Mouse (Mus musculus): Measurements from ENCODE around the gene St3gal3. TPM values are rescaled to one million over a fixed set of nuclear protein-coding genes. Genes with fewer than 3 reads are reported as not detected.

St3gal3 gene
- polyA plus RNA-seq, 1 experiment from 2014 or later, result 2.5 TPM

DNA sequence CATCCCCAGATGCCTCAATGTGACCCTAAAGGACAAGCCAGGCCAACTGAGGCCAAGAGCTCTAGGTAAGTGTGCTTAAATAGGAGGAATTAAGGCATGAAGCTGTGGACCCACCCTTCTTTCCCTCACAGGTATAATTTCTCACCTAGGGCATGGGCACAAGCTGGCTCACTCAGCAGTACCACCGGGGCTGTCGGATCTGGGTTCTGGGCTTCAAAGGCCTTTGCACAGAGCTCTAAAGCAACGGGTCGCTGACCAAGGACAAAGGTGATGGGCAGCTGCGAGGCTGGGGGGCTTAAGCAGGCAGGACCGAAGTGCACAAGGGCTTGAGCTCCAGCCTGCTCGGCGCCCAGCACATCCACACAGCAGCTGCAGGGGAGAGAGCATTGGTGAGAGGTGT is 244.0 kb downstream of the St3gal3 start:
- Histone ChIP-seq H3K27me3 (ENCODE audit: control insufficient read depth, insufficient read depth, low read depth, low read length) (no peaks in the 10 kb centered on the region), H3K27ac (ENCODE audit: low read length) (no peak overlapping the region), H3K4me1 (ENCODE audit: control insufficient read depth, low read depth, low read length) (peaks cover 22% of the 10 kb centered on the region), H3K9ac (ENCODE audit: low read depth, low read length) (no peak overlapping the region), H3K9me3 (replicated peaks; ENCODE audit: control insufficient read depth, low read length) (no peaks in the 10 kb centered on the region), H3K4me2 (ENCODE audit: low read depth, low read length) (peak overlapping the region; percentile 83), H3K36me3 (ENCODE audit: control insufficient read depth, insufficient read depth) (peaks cover under 1% of the 10 kb centered on the region), H3K4me3 (ENCODE audit: low read depth, low read length) (peak overlapping the region; percentile 83)
- no peak for ATAC-seq (ENCODE audit: low read depth)
- 79% methylated on average over 8 of the region's 8 CpGs for WGBS (ENCODE audit: insufficient replicate concordance)

DNA sequence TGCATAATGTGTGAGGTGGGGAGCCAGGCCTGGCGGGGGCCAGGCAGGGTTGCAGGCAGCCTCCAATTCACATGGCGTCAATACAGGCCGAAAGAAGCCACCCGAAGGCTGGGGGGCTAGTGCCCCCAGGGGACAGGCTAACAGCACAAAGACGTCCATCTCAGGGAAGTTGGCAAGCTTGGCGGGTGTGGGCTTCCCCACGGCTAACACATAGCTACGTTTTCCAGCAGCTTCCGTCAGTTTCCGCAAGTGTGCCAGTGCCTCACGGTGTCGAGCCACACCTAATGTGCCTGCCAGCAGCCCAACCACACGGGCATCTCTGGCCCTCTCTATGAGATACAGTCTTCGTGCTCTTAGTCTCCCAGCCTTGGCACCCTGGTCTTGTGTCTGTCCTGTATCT is 244.7 kb downstream of the St3gal3 start:
- no peak overlapping the region for H3K27ac ChIP-seq (ENCODE audit: low read length)

DNA sequence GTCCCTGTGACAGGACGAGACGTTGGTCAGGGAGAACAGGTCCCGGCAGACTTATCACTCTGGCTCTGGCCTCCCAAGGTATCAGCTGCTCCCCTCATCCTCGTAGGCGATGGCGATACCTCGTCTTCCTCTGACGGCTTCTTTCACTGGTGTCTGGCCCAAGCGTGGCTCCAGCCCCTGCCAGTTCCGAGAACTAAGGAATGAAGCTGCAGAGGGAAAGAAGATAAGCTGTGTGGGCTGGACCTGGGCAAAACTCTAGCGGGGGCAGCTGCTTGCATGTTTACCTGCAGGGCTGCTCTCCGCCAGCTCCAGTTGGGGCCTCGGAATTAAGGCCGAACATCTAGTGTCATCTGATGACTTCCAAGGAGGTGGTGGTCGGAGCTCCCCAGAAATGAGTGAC is 245.2 kb downstream of the St3gal3 start:
- Histone ChIP-seq H3K9me3 (replicated peaks; ENCODE audit: control insufficient read depth, low read length) (no peaks in the 10 kb centered on the region), H3K4me1 (ENCODE audit: control insufficient read depth, low read depth, low read length) (peaks cover 22% of the 10 kb centered on the region), H3K9ac (ENCODE audit: low read depth, low read length) (no peak overlapping the region), H3K27ac (ENCODE audit: low read length) (no peak overlapping the region), H3K27me3 (ENCODE audit: control insufficient read depth, insufficient read depth, low read depth, low read length) (peaks cover 1% of the 10 kb centered on the region; the same call in 1 of the 2 replicates), H3K4me2 (ENCODE audit: low read depth, low read length) (no peak overlapping the region), H3K4me3 (ENCODE audit: low read depth, low read length) (no peak overlapping the region), H3K36me3 (ENCODE audit: control insufficient read depth, insufficient read depth) (peaks cover 14% of the 10 kb centered on the region)
- 79% methylated on average over 15 of the region's 15 CpGs for WGBS (ENCODE audit: insufficient replicate concordance)
- ATAC-seq (ENCODE audit: low read depth), result no peak

More for the DNA sequence above, 244.7 kb downstream of the St3gal3 start:
- peaks cover 22% of the 10 kb centered on the region for H3K4me1 ChIP-seq (ENCODE audit: control insufficient read depth, low read depth, low read length)
- no peak overlapping the region for H3K9ac ChIP-seq (ENCODE audit: low read depth, low read length)
- ATAC-seq (ENCODE audit: low read depth), result no peak
- H3K27me3 ChIP-seq (ENCODE audit: control insufficient read depth, insufficient read depth, low read depth, low read length), result no peaks in the 10 kb centered on the region
- H3K9me3 ChIP-seq (replicated peaks; ENCODE audit: control insufficient read depth, low read length), result no peaks in the 10 kb centered on the region
- H3K4me3 ChIP-seq (ENCODE audit: low read depth, low read length), result no peak overlapping the region
- peaks cover 8% of the 10 kb centered on the region for H3K36me3 ChIP-seq (ENCODE audit: control insufficient read depth, insufficient read depth)
- WGBS (ENCODE audit: insufficient replicate concordance), result 86% methylated on average over 14 of the region's 14 CpGs
- H3K4me2 ChIP-seq (ENCODE audit: low read depth, low read length), result no peak overlapping the region

DNA sequence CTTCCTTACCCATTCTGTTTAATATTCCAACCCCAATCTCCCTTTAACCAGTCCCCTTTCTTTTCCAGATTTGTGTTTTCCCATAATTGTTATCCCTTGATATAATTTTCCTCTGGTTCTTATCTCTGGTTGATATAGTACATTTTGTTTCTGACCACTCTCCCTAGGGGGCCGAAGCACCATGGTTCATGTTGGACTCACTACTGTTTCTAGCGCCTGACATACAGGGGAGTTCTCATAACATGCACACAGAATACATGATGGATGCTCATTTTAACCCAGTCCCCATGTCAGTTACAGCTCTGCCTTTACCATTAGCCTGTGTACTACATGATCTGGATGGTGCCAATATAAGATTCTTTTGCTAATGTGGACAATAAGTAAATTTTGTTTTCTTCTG is 246.8 kb downstream of the St3gal3 start:
- Histone ChIP-seq H3K27me3 (ENCODE audit: control insufficient read depth, insufficient read depth, low read depth, low read length) (peaks cover 17% of the 10 kb centered on the region), H3K4me2 (ENCODE audit: low read depth, low read length) (peak overlapping the region; percentile 82), H3K9me3 (replicated peaks; ENCODE audit: control insufficient read depth, low read length) (no peaks in the 10 kb centered on the region), H3K4me3 (ENCODE audit: low read depth, low read length) (no peak overlapping the region; the same call in 1 of the 2 replicates), H3K36me3 (ENCODE audit: control insufficient read depth, insufficient read depth) (peaks cover 19% of the 10 kb centered on the region), H3K27ac (ENCODE audit: low read length) (no peak overlapping the region), H3K9ac (ENCODE audit: low read depth, low read length) (no peak overlapping the region), H3K4me1 (ENCODE audit: control insufficient read depth, low read depth, low read length) (peaks cover 32% of the 10 kb centered on the region)
- WGBS (ENCODE audit: insufficient replicate concordance), result 60% methylated on average over 2 of the region's 2 CpGs
- ATAC-seq (ENCODE audit: low read depth), result no peak

DNA sequence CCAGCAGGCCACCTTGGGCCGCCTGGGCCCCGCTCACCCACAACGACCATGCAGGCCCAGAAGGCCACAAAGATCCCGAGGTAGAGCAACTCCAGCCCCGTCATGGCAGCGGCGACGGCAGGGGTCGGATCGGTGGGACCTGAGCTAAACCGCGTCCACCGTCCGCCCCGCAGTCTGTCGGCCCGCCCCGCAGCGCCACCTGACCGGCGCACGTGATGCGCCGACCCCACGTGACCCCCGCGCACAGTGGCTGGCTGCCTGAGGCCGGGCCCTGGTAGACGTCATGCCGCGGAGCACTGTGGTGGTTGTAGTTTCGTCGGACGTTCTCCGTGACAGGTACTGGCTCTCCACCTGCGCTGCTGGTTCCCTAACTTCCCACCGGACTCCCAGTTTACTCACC is 247.6 kb downstream of the St3gal3 start, which contains the start of gene Atp6v0b:
Atp6v0b (minus strand) TSS at position 201 of the 400 bp plus-strand sequence.
- ATAC-seq (ENCODE audit: low read depth), result peak; percentile 92
- Histone ChIP-seq H3K36me3 (ENCODE audit: control insufficient read depth, insufficient read depth) (peaks cover 19% of the 10 kb centered on the region), H3K9me3 (replicated peaks; ENCODE audit: control insufficient read depth, low read length) (no peaks in the 10 kb centered on the region), H3K27me3 (ENCODE audit: control insufficient read depth, insufficient read depth, low read depth, low read length) (peaks cover 24% of the 10 kb centered on the region), H3K4me2 (ENCODE audit: low read depth, low read length) (peak within 1 kb of the TSS; percentile 82), H3K4me3 (ENCODE audit: low read depth, low read length) (peak within 1 kb of the TSS; percentile 98), H3K9ac (ENCODE audit: low read depth, low read length) (peak within 1 kb of the TSS; percentile 98), H3K27ac (ENCODE audit: low read length) (peak within 1 kb of the TSS; percentile 90), H3K4me1 (ENCODE audit: control insufficient read depth, low read depth, low read length) (peaks cover 35% of the 10 kb centered on the region)
- under 1% methylated on average over 37 of the region's 37 CpGs for WGBS (ENCODE audit: insufficient replicate concordance)

DNA sequence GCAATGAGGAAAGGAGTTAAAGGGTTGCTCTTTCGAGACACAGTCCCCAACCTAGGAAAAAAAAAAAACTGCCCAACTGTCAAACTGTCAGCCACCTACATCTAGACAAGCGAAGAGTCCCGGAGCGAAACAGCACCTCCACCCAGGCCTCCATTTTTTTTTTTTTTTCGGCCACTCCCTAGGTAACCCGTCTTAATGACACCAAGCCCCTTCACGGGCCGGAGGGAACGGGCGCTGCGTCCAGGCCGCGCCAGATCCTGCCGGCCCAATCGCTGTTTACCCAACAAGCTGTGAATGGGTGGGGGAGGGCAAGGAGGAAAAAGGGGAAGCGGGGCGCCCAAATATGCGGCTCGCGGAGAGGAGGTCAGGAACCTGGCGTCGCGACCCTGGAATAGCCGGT is 248.1 kb downstream of the St3gal3 start:
- peak overlapping the region; percentile 98 for H3K4me3 ChIP-seq (ENCODE audit: low read depth, low read length)
- H3K36me3 ChIP-seq (ENCODE audit: control insufficient read depth, insufficient read depth), result peaks cover 19% of the 10 kb centered on the region
- H3K4me2 ChIP-seq (ENCODE audit: low read depth, low read length), result peak overlapping the region; percentile 82
- WGBS (ENCODE audit: insufficient replicate concordance), result under 1% methylated on average over 23 of the region's 24 CpGs
- H3K27me3 ChIP-seq (ENCODE audit: control insufficient read depth, insufficient read depth, low read depth, low read length), result peaks cover 29% of the 10 kb centered on the region
- no peaks in the 10 kb centered on the region for H3K9me3 ChIP-seq (replicated peaks; ENCODE audit: control insufficient read depth, low read length)
- peaks cover 33% of the 10 kb centered on the region for H3K4me1 ChIP-seq (ENCODE audit: control insufficient read depth, low read depth, low read length)
- peak overlapping the region; percentile 98 for H3K9ac ChIP-seq (ENCODE audit: low read depth, low read length)
- peak overlapping the region; percentile 90 for H3K27ac ChIP-seq (ENCODE audit: low read length)
- ATAC-seq (ENCODE audit: low read depth), result peak; percentile 44

DNA sequence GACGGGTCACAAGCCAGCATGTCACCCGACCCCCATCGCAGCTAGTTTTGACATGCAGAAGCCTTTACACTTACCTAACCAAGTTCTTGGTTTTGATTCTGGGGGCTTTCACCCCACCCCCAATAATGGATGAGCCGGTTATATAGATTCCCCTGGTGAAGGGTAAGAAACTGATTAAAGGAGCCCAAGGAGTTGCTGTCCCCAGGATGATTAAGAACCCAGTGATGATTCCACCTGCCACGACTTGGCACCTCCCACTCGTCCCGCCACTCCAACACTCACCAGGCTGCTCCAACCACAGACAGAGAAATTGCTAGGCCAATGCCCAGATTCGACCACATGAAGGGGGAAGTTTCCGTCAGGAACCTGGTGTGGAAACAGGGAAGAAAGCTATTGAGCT is 248.7 kb downstream of the St3gal3 start:
- Histone ChIP-seq H3K9ac (ENCODE audit: low read depth, low read length) (peak overlapping the region; percentile 98), H3K36me3 (ENCODE audit: control insufficient read depth, insufficient read depth) (peaks cover 19% of the 10 kb centered on the region), H3K4me2 (ENCODE audit: low read depth, low read length) (peak overlapping the region; percentile 82), H3K4me3 (ENCODE audit: low read depth, low read length) (peak overlapping the region; percentile 98), H3K27me3 (ENCODE audit: control insufficient read depth, insufficient read depth, low read depth, low read length) (peaks cover 36% of the 10 kb centered on the region), H3K9me3 (replicated peaks; ENCODE audit: control insufficient read depth, low read length) (no peaks in the 10 kb centered on the region), H3K27ac (ENCODE audit: low read length) (peak overlapping the region; percentile 90; the same call in 1 of the 2 replicates), H3K4me1 (ENCODE audit: control insufficient read depth, low read depth, low read length) (peaks cover 29% of the 10 kb centered on the region)
- 68% methylated on average over 9 of the region's 9 CpGs for WGBS (ENCODE audit: insufficient replicate concordance)
- ATAC-seq (ENCODE audit: low read depth), result no peak

DNA sequence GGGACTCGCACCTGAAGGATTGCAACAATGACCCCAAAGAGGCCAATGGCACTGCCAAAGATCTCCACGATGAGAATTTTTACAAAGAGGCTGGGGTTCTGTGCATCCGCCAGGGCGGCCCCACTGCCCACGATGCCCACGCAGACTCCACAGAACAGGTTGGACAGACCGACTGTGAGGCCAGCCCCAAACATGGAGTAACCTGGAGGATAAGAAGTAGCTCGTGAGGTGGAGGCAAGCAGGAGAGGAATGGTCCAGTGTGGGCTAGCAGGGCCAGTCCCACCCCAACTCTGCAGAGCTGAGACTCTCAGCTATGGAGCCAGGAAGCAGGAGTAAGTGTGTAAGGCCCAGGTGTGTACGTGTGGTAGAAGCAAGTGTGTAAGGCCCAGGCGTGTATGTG is 249.6 kb downstream of the St3gal3 start:
- H3K9ac ChIP-seq (ENCODE audit: low read depth, low read length), result no peak overlapping the region
- no peak for ATAC-seq (ENCODE audit: low read depth)
- 85% methylated on average over 10 of the region's 10 CpGs for WGBS (ENCODE audit: insufficient replicate concordance)

DNA sequence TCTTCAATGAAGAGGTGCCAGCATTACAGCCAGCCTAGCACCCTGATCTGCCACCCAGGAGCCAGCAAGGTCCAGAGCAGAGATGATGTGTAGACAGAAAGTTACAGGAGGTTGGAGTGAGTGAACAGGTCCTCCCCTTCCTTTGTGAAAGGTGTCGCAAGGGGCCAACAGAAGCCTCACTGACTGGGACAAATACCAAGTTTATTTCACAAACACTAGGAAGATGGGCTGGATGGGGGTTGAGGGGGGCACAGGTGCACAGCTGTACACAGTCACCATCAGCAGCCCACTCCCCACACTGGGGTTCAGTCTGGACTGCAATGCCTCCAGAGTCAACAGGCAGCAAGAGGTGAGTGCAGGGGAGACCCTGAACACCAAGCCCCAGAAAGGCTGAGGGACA is 250.6 kb downstream of the St3gal3 start:
- no peak overlapping the region for H3K27ac ChIP-seq (ENCODE audit: low read length)
- peaks cover 26% of the 10 kb centered on the region for H3K4me1 ChIP-seq (ENCODE audit: control insufficient read depth, low read depth, low read length)
- H3K9me3 ChIP-seq (replicated peaks; ENCODE audit: control insufficient read depth, low read length), result no peaks in the 10 kb centered on the region
- no peak overlapping the region for H3K4me3 ChIP-seq (ENCODE audit: low read depth, low read length)
- no peak for ATAC-seq (ENCODE audit: low read depth)
- WGBS (ENCODE audit: insufficient replicate concordance), result 75% methylated on average over 1 of the region's 1 CpGs
- H3K27me3 ChIP-seq (ENCODE audit: control insufficient read depth, insufficient read depth, low read depth, low read length), result peaks cover 47% of the 10 kb centered on the region
- H3K9ac ChIP-seq (ENCODE audit: low read depth, low read length), result no peak overlapping the region; the same call in 1 of the 2 replicates
- H3K36me3 ChIP-seq (ENCODE audit: control insufficient read depth, insufficient read depth), result peaks cover 19% of the 10 kb centered on the region
- no peak overlapping the region for H3K4me2 ChIP-seq (ENCODE audit: low read depth, low read length)

More for the DNA sequence above, 249.6 kb downstream of the St3gal3 start:
- Histone ChIP-seq H3K4me3 (ENCODE audit: low read depth, low read length) (no peak overlapping the region), H3K27ac (ENCODE audit: low read length) (no peak overlapping the region), H3K4me1 (ENCODE audit: control insufficient read depth, low read depth, low read length) (peaks cover 26% of the 10 kb centered on the region), H3K9me3 (replicated peaks; ENCODE audit: control insufficient read depth, low read length) (no peaks in the 10 kb centered on the region), H3K27me3 (ENCODE audit: control insufficient read depth, insufficient read depth, low read depth, low read length) (peaks cover 44% of the 10 kb centered on the region), H3K36me3 (ENCODE audit: control insufficient read depth, insufficient read depth) (peaks cover 19% of the 10 kb centered on the region), H3K4me2 (ENCODE audit: low read depth, low read length) (no peak overlapping the region)
